Mouse (Mus musculus): Measurements from ENCODE around the gene Col1a1. TPM values are rescaled to one million over a fixed set of nuclear protein-coding genes. Genes with fewer than 3 reads are reported as not detected.

Col1a1 gene
- total RNA-seq (2023), result 0.91 TPM

GRCm38 (mm10) chr11:94936045-94936444, at the start of gene Col1a1:
TSS of gene Col1a1 (plus strand) at chr11:94936224.

GRCm38 (mm10) chr11:94967419-94967818, 31.4 kb downstream of the Col1a1 start, which contains the start of gene Hils1:
TSS of gene Hils1 (plus strand) at chr11:94967593.

DNA sequence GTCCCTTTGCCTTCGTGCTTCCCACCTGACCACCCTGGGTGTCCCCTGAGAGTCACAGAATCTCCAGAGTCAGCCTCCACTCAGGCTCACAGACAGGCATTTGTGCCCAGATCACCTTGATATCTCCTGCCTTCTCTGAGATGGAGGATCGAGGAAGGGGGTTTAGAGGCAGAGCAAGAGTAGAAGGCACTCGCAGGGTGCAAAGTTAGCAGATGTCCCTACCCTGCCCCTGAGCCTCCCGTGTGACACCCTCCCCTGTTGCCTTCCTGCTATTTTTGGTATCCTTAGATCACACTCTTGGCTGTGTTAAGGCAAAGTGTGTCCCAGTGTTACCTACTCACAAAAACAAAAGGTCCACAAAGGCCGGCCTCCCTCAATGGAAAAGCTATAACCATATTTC, 40.2 kb downstream of the Col1a1 start, which contains the start of gene Sgca:
Gene Sgca, minus strand, starts transcription at position 129 of the 400 bp plus-strand sequence.

GRCm38 (mm10) chr11:94990749-94991577, 54.9 kb downstream of the Col1a1 start, which contains the start of gene Ppp1r9b:
TSS of gene Ppp1r9b (plus strand) at chr11:94991035.

Other genes starting within 250 kb of the Col1a1 start
- not detected for gene Gm11541, start 231.7 kb upstream of the Col1a1 start, total RNA-seq (2023)
- not detected for gene Cdc34b, start 194.4 kb upstream of the Col1a1 start, total RNA-seq (2023)
- not detected for gene Tmem92, start 153.5 kb upstream of the Col1a1 start, total RNA-seq (2023)
- gene Hils1, start 31.4 kb downstream of the Col1a1 start, total RNA-seq (2023), result not detected
- gene Sgca, start 40.1 kb downstream of the Col1a1 start, total RNA-seq (2023), result not detected
- gene Ppp1r9b, start 54.8 kb downstream of the Col1a1 start, total RNA-seq (2023), result 111 TPM
- 0.50 TPM for gene Samd14, start 73.7 kb downstream of the Col1a1 start, total RNA-seq (2023)
- 12.2 TPM for gene Pdk2, start 105.1 kb downstream of the Col1a1 start, total RNA-seq (2023)
- gene Itga3, start 140.6 kb downstream of the Col1a1 start, total RNA-seq (2023), result 4.0 TPM
- not detected for gene Dlx3, start 183.9 kb downstream of the Col1a1 start, total RNA-seq (2023)
- gene Dlx4, start 210.0 kb downstream of the Col1a1 start, total RNA-seq (2023), result not detected